Mouse (Mus musculus) spleen, adult 12 weeks (tissue): Measurements from ENCODE around the gene Rad23a.

Source experiments
- DNase-seq: peaks from one replicate; pipeline ENCODE4 v3.0.0; 2022; ENCODE audit warnings: low spot score

Rad23a gene

GRCm38 (mm10) chr8:84786801-84787467 is 53.5 kb downstream of the Rad23a start:
- DNase-seq: no peak

DNA sequence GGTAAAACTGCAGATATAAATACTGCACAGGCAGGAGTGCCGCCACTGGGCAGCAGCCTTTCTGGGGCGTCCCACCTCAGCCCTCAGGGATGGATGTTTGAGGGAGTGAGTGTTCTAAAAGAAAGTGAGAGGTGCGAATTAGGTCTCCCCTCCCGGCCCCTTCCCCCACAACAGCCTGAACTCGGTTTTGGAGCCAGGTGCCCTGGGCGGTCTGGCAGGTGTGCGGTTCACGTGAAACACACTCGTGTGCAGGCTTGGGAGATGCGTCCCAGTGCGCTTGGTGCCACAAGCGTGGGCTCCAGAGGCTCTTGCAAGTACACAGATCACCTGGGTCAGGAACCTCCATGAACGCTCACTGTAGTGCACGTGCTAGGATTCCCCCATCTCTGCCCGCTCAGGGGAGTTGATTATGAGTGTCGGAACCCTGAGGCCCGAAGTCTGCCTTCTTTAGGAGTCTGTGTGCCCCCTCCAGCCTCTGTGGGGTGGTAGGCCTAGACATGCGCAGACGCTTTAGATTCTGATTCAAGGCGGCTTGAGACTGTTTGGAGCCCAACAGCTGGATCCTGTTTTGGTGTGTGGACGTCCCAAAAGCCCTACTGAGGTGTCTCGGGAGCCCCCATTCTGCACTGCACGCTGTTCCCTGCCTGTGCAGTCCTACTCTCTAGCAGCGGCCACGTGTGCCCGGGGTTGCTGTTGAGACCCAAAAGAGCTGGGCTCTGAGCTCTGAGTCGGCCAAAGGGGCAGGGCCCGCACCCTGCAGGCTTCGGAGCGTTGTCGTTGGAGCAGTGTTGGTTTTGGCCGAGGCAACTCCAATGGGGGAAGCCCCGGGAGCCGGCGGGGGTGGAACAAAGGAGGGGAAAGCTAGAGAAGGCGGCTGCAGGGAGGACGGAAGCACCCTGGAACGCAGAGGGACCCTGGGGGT is 54.4 kb downstream of the Rad23a start:
- DNase-seq: no peak

GRCm38 (mm10) chr8:84785506-84785755 is 55.0 kb downstream of the Rad23a start:
- no peak for DNase-seq

DNA sequence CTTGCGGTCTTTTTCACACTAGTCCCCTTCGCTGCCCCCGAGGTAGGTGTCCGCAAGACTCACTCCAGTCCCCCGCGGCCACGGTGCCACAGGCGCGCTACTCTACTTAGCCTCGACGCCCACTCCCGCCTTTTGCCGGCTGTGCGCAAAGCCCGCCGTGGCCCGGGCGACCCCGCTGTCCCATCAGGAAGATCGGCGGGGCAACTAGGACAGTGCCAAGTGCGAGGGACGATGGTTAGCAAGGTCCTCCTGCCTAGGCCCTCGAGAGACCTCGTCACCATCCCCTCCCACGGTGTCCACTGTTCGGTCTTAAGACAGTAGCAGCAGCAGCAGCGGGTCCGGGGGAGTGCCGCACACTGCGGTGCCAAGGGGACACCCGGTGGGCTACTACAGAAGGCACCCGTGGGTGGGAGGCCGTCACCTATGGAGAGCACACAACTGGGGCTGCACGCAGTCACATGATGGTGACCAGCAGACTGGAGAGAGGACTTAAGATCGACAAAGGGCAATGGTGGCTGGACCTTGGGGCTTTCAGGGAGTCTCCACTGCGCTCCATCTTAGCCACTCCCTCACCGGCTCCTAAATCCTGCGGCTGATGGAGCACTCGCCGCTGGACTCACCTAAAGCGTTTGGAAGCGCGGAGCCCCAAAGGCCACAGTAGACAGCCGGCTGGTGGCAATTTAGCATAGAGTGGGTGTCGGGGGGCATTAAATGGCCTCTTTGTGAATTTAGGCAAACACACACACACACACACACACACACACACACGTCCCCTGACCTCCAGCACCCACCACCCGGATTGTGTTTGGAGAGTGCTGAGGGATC is 55.6 kb downstream of the Rad23a start:
- no peak for DNase-seq
